Mouse (Mus musculus) lung, postnatal 25 days (tissue): ENCODE measurements around the gene Gpr34.

Source experiments
- DNase-seq: peaks from one replicate; pipeline ENCODE4 v3.0.0; 2022; ENCODE audit warnings: low spot score

Gpr34 gene

DNA sequence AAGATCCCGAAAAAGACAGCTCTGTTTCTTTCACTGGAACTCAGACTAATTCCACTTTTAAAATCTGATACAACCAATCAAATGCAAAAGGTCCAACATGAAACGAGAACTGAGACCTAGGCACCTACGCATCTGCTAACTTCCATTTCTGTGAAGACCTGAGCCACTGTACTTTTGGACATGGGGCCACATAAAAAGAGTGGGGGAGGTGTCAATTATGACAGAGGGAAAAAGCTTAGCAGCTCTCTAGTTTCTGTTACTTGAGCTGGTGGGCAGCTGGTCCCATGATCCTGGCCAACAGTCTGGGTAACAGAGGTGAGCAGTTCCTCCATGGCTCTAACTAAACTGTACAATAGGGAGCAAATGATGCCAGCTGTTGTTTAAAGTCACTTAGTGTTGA lies 41.1 kb downstream of the Gpr34 start:
- DNase-seq = no peak

DNA sequence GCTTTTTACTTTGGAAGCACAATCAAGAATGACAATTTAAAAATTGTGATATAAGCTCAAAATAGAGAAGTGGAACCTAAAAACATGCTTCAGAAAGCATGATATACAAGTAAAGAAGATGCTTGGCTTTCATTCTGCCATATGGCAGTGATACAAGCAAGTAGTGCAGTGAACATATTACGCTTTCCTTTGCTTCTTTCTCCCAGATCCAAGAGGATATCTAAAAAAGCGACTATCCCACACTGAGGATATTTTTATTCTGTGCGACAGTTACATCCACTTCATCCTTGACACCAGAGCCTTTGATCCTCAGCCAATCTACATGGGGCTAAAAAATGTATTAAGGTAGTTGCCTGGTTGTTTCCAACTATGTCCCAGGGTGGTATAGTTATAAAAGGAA lies 49.9 kb downstream of the Gpr34 start:
- DNase-seq = no peak

DNA sequence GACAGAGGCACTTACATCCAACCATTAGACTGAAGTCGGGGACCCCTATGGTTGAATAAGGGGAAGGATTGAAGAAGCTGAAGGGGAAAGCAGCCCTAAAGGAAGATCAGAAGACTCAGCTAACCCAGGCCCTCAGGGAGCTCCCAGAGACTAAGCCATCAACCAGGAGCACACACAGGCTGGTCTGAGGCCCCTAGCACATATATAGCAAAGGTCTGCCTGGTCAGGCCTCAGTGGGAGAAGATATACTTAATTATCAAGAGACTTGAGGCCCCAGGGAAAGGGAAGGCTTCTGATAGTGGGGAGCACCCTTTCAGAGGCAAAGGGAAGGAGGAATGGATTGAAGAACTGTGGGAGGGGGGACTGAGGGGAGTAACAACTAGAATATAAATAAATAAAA lies 54.7 kb downstream of the Gpr34 start:
- DNase-seq = no peak

DNA sequence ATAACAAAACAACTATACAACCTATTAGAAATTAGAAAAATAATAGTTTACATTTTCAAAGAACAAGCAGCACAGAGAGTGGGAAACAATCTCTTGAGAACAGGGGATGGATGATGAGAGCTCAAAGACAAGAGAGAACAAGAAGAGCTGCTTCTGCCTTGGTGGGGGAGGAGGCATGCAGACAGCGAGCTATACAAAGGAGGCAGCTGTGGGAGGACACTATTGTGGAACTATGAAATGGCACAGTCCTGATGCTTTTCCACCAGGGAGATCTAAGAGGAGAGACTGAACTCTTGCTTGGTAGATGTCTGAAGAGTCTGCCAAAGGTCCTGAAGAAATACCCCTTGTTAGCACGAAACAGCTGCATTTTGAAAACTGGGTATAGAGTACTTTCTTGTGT lies 56.5 kb downstream of the Gpr34 start:
- no peak for DNase-seq
